Comparison of ENCODE assay signal across 29 mouse cellular contexts in genomic region chr8:11103745-11104607, GRCm38 (mm10).
DNase-seq lines count a peak whose midpoint lies in the region; ATAC-seq and TF ChIP-seq lines count a peak whose summit lies in the region.
"Had no signal": no experiment of that assay in that cellular context is flagged by ENCODE, and none has a peak within 500 bp of the region (broad histone marks: within the 10 kb centered on the region; RNA-seq: fewer than 3 reads in every experiment).

No protein-coding gene starts in this region.

- no peaks in the 10 kb centered on the region for H3K79me2 ChIP-seq in heart, adult 2 months (replicated peaks; ENCODE audit: control insufficient read depth, insufficient read depth, low read length)
- no peaks in the 10 kb centered on the region for H3K79me2 ChIP-seq in liver, adult 2 months (ENCODE audit: control insufficient read depth, insufficient read depth, low read length)

- no peaks in the 10 kb centered on the region for H3K9me3 ChIP-seq in liver, embryonic 12.5 days (replicated peaks)
- H3K9me3 ChIP-seq: embryonic facial prominence, embryonic 13.5 days; forebrain, embryonic 10.5 days; forebrain, embryonic 15.5 days; heart, embryonic 10.5 days; heart, embryonic 15.5 days; limb, embryonic 12.5 days; midbrain, embryonic 10.5 days; midbrain, embryonic 15.5 days; neural tube, embryonic 12.5 days had no signal

- H3K4me2 ChIP-seq in liver, embryonic 12.5 days: no peak overlapping the region
- H3K4me2 ChIP-seq: embryonic facial prominence, embryonic 13.5 days; forebrain, embryonic 15.5 days; heart, embryonic 15.5 days; limb, embryonic 12.5 days; liver, embryonic 11.5 days; midbrain, embryonic 15.5 days; neural tube, embryonic 12.5 days had no signal

- H3K4me1 ChIP-seq in heart, adult 2 months (ENCODE audit: control insufficient read depth, insufficient read depth, low read length): no peaks in the 10 kb centered on the region
- H3K4me1 ChIP-seq in liver, adult 2 months (ENCODE audit: control insufficient read depth, insufficient read depth, low read length): no peaks in the 10 kb centered on the region
- H3K4me1 ChIP-seq in liver, embryonic 12.5 days: no peaks in the 10 kb centered on the region
- H3K4me1 ChIP-seq: forebrain, embryonic 15.5 days; heart, embryonic 10.5 days; heart, embryonic 15.5 days; midbrain, embryonic 15.5 days; neural tube, embryonic 12.5 days had no signal

- H3K9ac ChIP-seq in heart, adult 2 months (ENCODE audit: low read depth, low read length): no peak overlapping the region
- H3K9ac ChIP-seq in liver, adult 2 months (ENCODE audit: low read depth, low read length): no peak overlapping the region
- H3K9ac ChIP-seq in liver, embryonic 12.5 days: no peak overlapping the region
- H3K9ac ChIP-seq: embryonic facial prominence, embryonic 13.5 days; forebrain, embryonic 15.5 days; heart, embryonic 15.5 days; limb, embryonic 12.5 days; liver, postnatal 0 days; midbrain, embryonic 15.5 days; neural tube, embryonic 12.5 days had no signal

- TF ChIP-seq CTCF in heart, adult 2 months (IDR thresholded peaks at IDR 0.05): no peak
- TF ChIP-seq CTCF in liver, adult 2 months (IDR thresholded peaks at IDR 0.05; ENCODE audit: low read depth, low read length): no peak

- no peak for TF ChIP-seq POLR2A in heart, adult 2 months (IDR thresholded peaks at IDR 0.05; ENCODE audit: insufficient read depth, low read depth, low read length)
- no peak for TF ChIP-seq POLR2A in liver, adult 2 months (IDR thresholded peaks at IDR 0.05; ENCODE audit: extremely low read depth, insufficient read depth, low read length)

- intact Hi-C loops in heart, adult 2 months (cut with DNase I): loop anchor here (5.0 kb wide), 1 partner anchor 63 kb away; no protein-coding TSS in a partner anchor
- intact Hi-C loops in gastrocnemius, postnatal 14 days (cut with DNase I; ENCODE audit: low total_unique reads): loop anchor here (5.0 kb wide), 1 partner anchor 43 kb away; no protein-coding TSS in a partner anchor

- peak; percentile 80 for DNase-seq in heart, adult 11 months
- DNase-seq in heart, adult 2 months: no peak
- DNase-seq in liver, adult 2 months (ENCODE audit: extremely low read depth, low read depth, low spot score): peak; percentile 14
- no peak for DNase-seq in gastrocnemius, postnatal 14 days
- no peak for DNase-seq in lung, adult 18-20 months
- DNase-seq: adrenal gland, postnatal 10 days; cerebellum, adult 9-10 months; gastrocnemius, adult 2 months; kidney, adult 9 months; kidney, postnatal 10 days; liver, postnatal 0 days; lung, postnatal 4 days had no signal

- H3K27ac ChIP-seq in heart, adult 2 months: no peak overlapping the region
- H3K27ac ChIP-seq in liver, adult 2 months (replicated peaks; ENCODE audit: insufficient read depth, low read depth, low read length): no peak overlapping the region
- H3K27ac ChIP-seq in liver, embryonic 12.5 days: no peak overlapping the region
- H3K27ac ChIP-seq: embryonic facial prominence, embryonic 13.5 days; forebrain, embryonic 10.5 days; forebrain, embryonic 15.5 days; gastrocnemius, adult 2 months; heart, embryonic 10.5 days; heart, embryonic 15.5 days; limb, embryonic 12.5 days; neural tube, embryonic 12.5 days had no signal

- 78% methylated on average over 10 of the region's 10 CpGs for WGBS in heart, adult 2 months
- WGBS in liver, adult 2 months: 88% methylated on average over 10 of the region's 10 CpGs
- WGBS in liver, embryonic 12.5 days (ENCODE audit: insufficient replicate concordance): 65% methylated on average over 10 of the region's 10 CpGs

- TF ChIP-seq EP300 in heart, adult 2 months (IDR thresholded peaks at IDR 0.05; ENCODE audit: insufficient read depth, low read depth, low read length): no peak

- H3K36me3 ChIP-seq in heart, adult 2 months (ENCODE audit: control insufficient read depth, insufficient read depth, low read length): no peaks in the 10 kb centered on the region
- H3K36me3 ChIP-seq in liver, adult 2 months (ENCODE audit: control insufficient read depth, insufficient read depth, low read length): no peaks in the 10 kb centered on the region
- H3K36me3 ChIP-seq in liver, embryonic 12.5 days: no peaks in the 10 kb centered on the region
- H3K36me3 ChIP-seq: embryonic facial prominence, embryonic 13.5 days; forebrain, embryonic 10.5 days; forebrain, embryonic 15.5 days; heart, embryonic 10.5 days; heart, embryonic 15.5 days; limb, embryonic 12.5 days; midbrain, embryonic 10.5 days; midbrain, embryonic 15.5 days; neural tube, embryonic 12.5 days had no signal

- no peak for ATAC-seq in liver, embryonic 12.5 days
- ATAC-seq in common myeloid progenitor, adult 5-6 weeks (replicated peaks; ENCODE audit: low read depth, poor library complexity, severe bottlenecking): peak; percentile 77
- peak; percentile 82 for ATAC-seq in megakaryocyte, adult 5-6 weeks (ENCODE audit: poor library complexity, severe bottlenecking)
- ATAC-seq: forebrain, embryonic 15.5 days; intestine, postnatal 0 days; liver, postnatal 0 days; lung, postnatal 0 days; midbrain, embryonic 15.5 days; Patski had no signal

- H3K4me3 ChIP-seq in heart, adult 2 months: no peak overlapping the region
- H3K4me3 ChIP-seq in liver, adult 2 months (ENCODE audit: insufficient read depth, low read depth, low read length): no peak overlapping the region
- H3K4me3 ChIP-seq in liver, embryonic 12.5 days: no peak overlapping the region
- H3K4me3 ChIP-seq: embryonic facial prominence, embryonic 13.5 days; forebrain, embryonic 10.5 days; forebrain, embryonic 15.5 days; gastrocnemius, adult 2 months; heart, embryonic 10.5 days; heart, embryonic 15.5 days; limb, embryonic 12.5 days; midbrain, embryonic 10.5 days; midbrain, embryonic 15.5 days; myocyte; neural tube, embryonic 12.5 days had no signal

- no peaks in the 10 kb centered on the region for H3K27me3 ChIP-seq in heart, adult 2 months (ENCODE audit: control insufficient read depth, insufficient read depth, low read length)
- H3K27me3 ChIP-seq in liver, adult 2 months (ENCODE audit: control insufficient read depth, insufficient read depth, low read length): no peaks in the 10 kb centered on the region
- H3K27me3 ChIP-seq in liver, embryonic 12.5 days (replicated peaks): 0 out of 2 replicates have a peak, but pooled peaks cover 15% of the 10 kb centered on the region
- H3K27me3 ChIP-seq: embryonic facial prominence, embryonic 13.5 days; forebrain, embryonic 15.5 days; heart, embryonic 15.5 days; limb, embryonic 12.5 days; midbrain, embryonic 15.5 days; neural tube, embryonic 12.5 days had no signal

Comparison
In these comparisons a context has a peak if more than half of its experiments do, and no peak if none do; other contexts are left out.
1. DNase-seq: peak in heart, adult 11 months (single experiment) and liver, adult 2 months (single experiment); none in heart, adult 2 months (0 of 2), gastrocnemius, postnatal 14 days (single experiment) and lung, adult 18-20 months (0 of 2).